Mouse (Mus musculus) embryonic facial prominence, embryonic 14.5 days (tissue): Measurements from ENCODE around the gene Mief1. TPM values are rescaled to one million over a fixed set of nuclear protein-coding genes. Genes with fewer than 3 reads are reported as not detected.

Experiments
- ATAC-seq: fragments of 200-750 bp; cut with Nextera tagmentation; 2 replicates; pipeline ENCODE4 v1.8.0; 2017; ENCODE audit warnings: low read depth, moderate number of reproducible peaks, moderate TSS enrichment
- DNase-seq: peaks from one replicate; pipeline ENCODE4 v3.0.0-alpha.2; 2015; ENCODE audit warnings: low spot score
- H3K27ac ChIP-seq: fragments of 300-500 bp; sonication (generic); replicated peaks from 2 replicates; pipeline ENCODE4 v1.5.1; 2014; ENCODE audit warnings: low read depth, mild to moderate bottlenecking, low read length, moderate library complexity
- H3K27me3 ChIP-seq: fragments of 300-500 bp; sonication (generic); replicated peaks from 2 replicates; pipeline ENCODE4 v1.6.1; 2014; ENCODE audit warnings: low read length; ENCODE audit not compliant: control insufficient read depth, insufficient read depth
- H3K36me3 ChIP-seq: fragments of 300-500 bp; sonication (generic); 2 replicates; pipeline ENCODE4 v1.6.1; 2014; ENCODE audit warnings: low read length, mixed read lengths; ENCODE audit not compliant: control insufficient read depth, insufficient read depth
- H3K4me1 ChIP-seq: fragments of 300-500 bp; sonication (generic); 2 replicates; pipeline ENCODE4 v1.6.1; 2014; ENCODE audit warnings: antibody characterized with exemption, low read length; ENCODE audit not compliant: control insufficient read depth, insufficient read depth
- H3K4me2 ChIP-seq: fragments of 300-500 bp; sonication (generic); 2 replicates; pipeline ENCODE4 v1.6.1; 2014; ENCODE audit warnings: low read depth, mild to moderate bottlenecking, low read length, moderate library complexity, mixed read lengths
- H3K4me3 ChIP-seq: fragments of 300-500 bp; sonication (generic); 2 replicates; pipeline ENCODE4 v1.5.1; 2014; ENCODE audit warnings: low read depth, mild to moderate bottlenecking, low read length
- H3K9ac ChIP-seq: fragments of 300-500 bp; sonication (generic); 2 replicates; pipeline ENCODE4 v1.6.1; 2014; ENCODE audit warnings: low read depth, mild to moderate bottlenecking, low read length, moderate library complexity, mixed read lengths
- H3K9me3 ChIP-seq: fragments of 300-500 bp; sonication (generic); 2 replicates; pipeline ENCODE4 v1.6.1; 2016; ENCODE audit warnings: low read length; ENCODE audit not compliant: control insufficient read depth
- WGBS: fragments of 180-500 bp; shearing (Covaris S2); extraction: QIAGEN DNeasy Blood & Tissue Kit; methylation state at CpG from one replicate; pipeline ENCODE4 v1.1.7; 2014; 5-methylcytosine and 5-hydroxymethylcytosine counted together
- polyA plus RNA-seq: library from polyadenylated mRNA; unstranded; fragments of >200 nt; fragmentation: Nextera tagmentation; extraction: Ambion mirVana; gene quantifications from 2 replicates; pipeline ENCODE4 v1.2.1, GENCODE M21; 2014

Gene Mief1
- polyA plus RNA-seq, 1 experiment from 2014 or later, result 27.9 TPM

DNA sequence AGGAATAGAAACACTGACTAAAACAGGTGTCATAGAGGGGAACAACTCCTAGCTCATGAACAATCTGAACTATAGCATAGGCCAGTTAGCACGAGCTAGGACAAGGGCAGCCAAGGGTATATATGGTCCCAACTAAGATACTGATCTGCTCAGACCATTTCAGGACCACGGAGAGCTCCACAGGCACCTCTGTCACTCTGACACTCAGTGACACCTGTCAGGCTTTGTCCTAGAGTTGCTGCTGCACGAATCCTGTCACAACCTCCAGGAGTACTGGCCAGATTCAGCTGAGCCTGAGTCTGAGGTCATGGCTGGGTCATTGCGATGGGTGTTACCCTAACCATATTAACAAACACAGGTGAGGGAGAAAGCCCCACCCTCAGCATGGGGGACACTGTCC is 30.4 kb upstream of the Mief1 start:
- DNase-seq (peak; percentile 45), ATAC-seq (no peak)
- no peaks in the 10 kb centered on the region for H3K27me3 ChIP-seq
- no peaks in the 10 kb centered on the region for H3K9me3 ChIP-seq
- no peaks in the 10 kb centered on the region; the same call in 1 of the 2 replicates for H3K4me1 ChIP-seq
- WGBS, result 40% methylated on average over 4 of the region's 4 CpGs
- H3K4me2 ChIP-seq, result no peak overlapping the region
- no peak overlapping the region for H3K27ac ChIP-seq
- no peak overlapping the region for H3K9ac ChIP-seq
- H3K36me3 ChIP-seq, result no peaks in the 10 kb centered on the region
- H3K4me3 ChIP-seq, result no peak overlapping the region

DNA sequence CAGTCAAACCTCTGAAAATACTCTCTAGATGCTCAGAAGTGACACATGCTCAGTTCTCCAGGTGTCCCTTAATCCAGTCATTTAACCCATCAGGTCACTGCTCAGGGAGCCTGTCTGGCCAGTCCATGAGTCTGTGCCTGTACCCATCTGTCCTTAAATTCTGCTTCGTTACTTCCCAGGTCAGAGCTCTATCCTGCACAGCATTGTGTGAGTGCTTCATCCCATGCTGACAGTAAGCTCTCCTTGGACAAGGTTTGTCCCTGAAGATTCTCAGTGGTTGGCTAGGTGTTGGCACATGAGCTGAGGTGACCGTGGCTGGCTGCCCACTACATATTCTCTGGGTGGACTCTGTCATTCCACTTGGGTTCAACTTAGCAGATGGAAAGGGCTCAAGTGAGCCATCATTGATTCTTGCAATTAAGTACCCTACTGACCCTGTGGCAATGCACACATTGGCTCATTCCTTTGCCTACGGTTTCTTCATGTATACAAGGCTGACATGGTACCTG is 27.7 kb upstream of the Mief1 start:
- ATAC-seq (no peak), DNase-seq (no peak)
- H3K4me3 ChIP-seq, result no peak overlapping the region
- H3K27ac ChIP-seq, result no peak overlapping the region
- whole genome bisulfite sequencing, result 90% methylated on average over 3 of the region's 3 CpGs
- no peak overlapping the region for H3K9ac ChIP-seq
- no peaks in the 10 kb centered on the region for H3K9me3 ChIP-seq
- H3K27me3 ChIP-seq, result no peaks in the 10 kb centered on the region
- H3K4me1 ChIP-seq, result no peaks in the 10 kb centered on the region; the same call in 1 of the 2 replicates
- H3K4me2 ChIP-seq, result no peak overlapping the region
- H3K36me3 ChIP-seq, result peaks cover 2% of the 10 kb centered on the region

DNA sequence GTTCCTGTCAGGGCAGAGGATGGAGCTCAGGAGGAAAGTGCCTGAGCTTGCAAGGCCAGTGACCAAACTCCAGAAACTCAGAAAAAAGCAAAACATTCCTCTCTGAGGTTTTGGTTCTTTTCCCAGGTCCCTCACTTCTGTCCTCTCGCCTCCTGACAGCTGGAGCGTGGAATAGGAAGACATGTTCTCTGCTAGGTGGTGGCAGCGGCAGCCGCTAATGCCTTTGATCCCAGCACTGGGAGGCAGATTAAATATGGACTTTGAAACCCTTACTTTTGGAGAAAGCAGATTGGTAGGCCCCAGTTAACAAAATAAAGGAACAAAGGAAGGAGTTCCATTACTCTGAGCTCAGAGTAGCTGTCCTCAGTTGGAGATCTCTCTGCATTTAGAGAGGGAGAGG is 25.4 kb upstream of the Mief1 start:
- WGBS, result 19% methylated on average over 4 of the region's 4 CpGs
- no peaks in the 10 kb centered on the region for H3K27me3 ChIP-seq
- H3K4me1 ChIP-seq, result no peaks in the 10 kb centered on the region
- peak; percentile 22 for DNase-seq
- H3K4me3 ChIP-seq, result no peak overlapping the region
- H3K4me2 ChIP-seq, result no peak overlapping the region
- peaks cover 22% of the 10 kb centered on the region for H3K36me3 ChIP-seq
- H3K9ac ChIP-seq, result peak overlapping the region; percentile 35; the same call in 1 of the 2 replicates
- H3K9me3 ChIP-seq, result no peaks in the 10 kb centered on the region
- peak overlapping the region; percentile 3; the same call in 1 of the 2 replicates for H3K27ac ChIP-seq
- ATAC-seq, result no peak

DNA sequence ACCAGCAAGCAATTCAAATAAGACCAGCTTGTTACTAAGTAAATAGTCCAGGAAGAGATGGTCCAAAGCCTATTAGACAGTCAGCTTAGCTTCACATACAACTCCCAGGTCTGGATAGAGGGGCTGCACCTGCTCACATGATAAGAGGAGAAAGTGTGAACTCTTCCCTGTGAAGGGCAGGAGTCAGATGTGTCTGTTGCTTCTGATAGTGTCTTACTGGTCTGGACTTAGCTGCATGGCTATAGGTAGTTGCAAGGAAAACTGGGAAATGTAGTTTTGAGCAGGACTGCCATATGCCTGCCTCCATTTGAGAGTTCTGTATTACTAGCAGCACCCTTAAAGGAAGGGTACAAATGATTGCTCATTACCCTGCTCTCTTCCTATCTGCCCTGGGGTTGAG is 20.1 kb upstream of the Mief1 start:
- no peak overlapping the region for H3K9ac ChIP-seq
- ATAC-seq (no peak), DNase-seq (no peak)

GRCm38 (mm10) chr15:80215716-80216479 is 17.9 kb upstream of the Mief1 start:
- WGBS, result 23% methylated on average over 8 of the region's 10 CpGs
- H3K36me3 ChIP-seq, result peaks cover 27% of the 10 kb centered on the region
- DNase-seq, result no peak

More for the DNA sequence above, 20.1 kb upstream of the Mief1 start:
- no peaks in the 10 kb centered on the region for H3K4me1 ChIP-seq
- no peaks in the 10 kb centered on the region for H3K9me3 ChIP-seq
- peaks cover 27% of the 10 kb centered on the region for H3K36me3 ChIP-seq
- no peak overlapping the region for H3K27ac ChIP-seq
- H3K27me3 ChIP-seq, result no peaks in the 10 kb centered on the region
- H3K4me2 ChIP-seq, result no peak overlapping the region
- H3K4me3 ChIP-seq, result no peak overlapping the region

GRCm38 (mm10) chr15:80216480-80216820 is 17.4 kb upstream of the Mief1 start:
- H3K4me2 ChIP-seq, result no peak overlapping the region
- WGBS, result 58% methylated on average over 9 of the region's 9 CpGs
- DNase-seq, result no peak
- ATAC-seq, result no peak
- no peaks in the 10 kb centered on the region for H3K9me3 ChIP-seq
- H3K4me3 ChIP-seq, result no peak overlapping the region
- no peak overlapping the region for H3K27ac ChIP-seq
- peaks cover 22% of the 10 kb centered on the region for H3K36me3 ChIP-seq
- no peaks in the 10 kb centered on the region for H3K4me1 ChIP-seq
- H3K27me3 ChIP-seq, result no peaks in the 10 kb centered on the region
- H3K9ac ChIP-seq, result no peak overlapping the region

More at GRCm38 (mm10) chr15:80215716-80216479, 17.9 kb upstream of the Mief1 start:
- Histone ChIP-seq H3K4me1 (no peaks in the 10 kb centered on the region), H3K4me3 (no peak overlapping the region), H3K27me3 (no peaks in the 10 kb centered on the region), H3K9ac (no peak overlapping the region), H3K4me2 (no peak overlapping the region), H3K27ac (no peak overlapping the region), H3K9me3 (no peaks in the 10 kb centered on the region)
- ATAC-seq, result no peak

DNA sequence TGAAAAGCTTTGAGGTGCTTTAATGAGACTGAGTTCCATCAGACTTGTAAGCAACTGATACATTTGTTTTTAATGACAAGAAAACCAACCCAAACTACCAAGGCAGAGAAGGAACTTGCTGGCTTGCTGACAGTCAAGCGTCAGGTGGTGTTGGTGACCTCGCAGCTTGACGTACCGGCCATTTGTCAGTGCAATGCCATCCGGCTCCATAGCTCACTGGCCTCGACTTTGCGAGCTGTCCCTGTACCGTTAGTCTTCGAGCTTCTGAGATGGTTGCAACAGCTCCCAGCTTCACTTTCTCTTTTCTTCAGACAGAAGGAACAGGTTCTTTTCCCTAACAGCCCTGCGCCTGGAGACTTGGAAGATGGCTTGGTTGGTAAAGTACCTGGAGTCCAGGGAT is 16.3 kb upstream of the Mief1 start:
- no peak overlapping the region for H3K9ac ChIP-seq
- no peaks in the 10 kb centered on the region for H3K27me3 ChIP-seq
- no peak overlapping the region for H3K4me3 ChIP-seq
- H3K4me1 ChIP-seq, result no peaks in the 10 kb centered on the region
- no peak overlapping the region for H3K27ac ChIP-seq
- no peak for ATAC-seq
- H3K9me3 ChIP-seq, result no peaks in the 10 kb centered on the region
- WGBS, result 92% methylated on average over 10 of the region's 10 CpGs
- H3K36me3 ChIP-seq, result peaks cover 11% of the 10 kb centered on the region
- no peak overlapping the region for H3K4me2 ChIP-seq
- DNase-seq, result no peak

DNA sequence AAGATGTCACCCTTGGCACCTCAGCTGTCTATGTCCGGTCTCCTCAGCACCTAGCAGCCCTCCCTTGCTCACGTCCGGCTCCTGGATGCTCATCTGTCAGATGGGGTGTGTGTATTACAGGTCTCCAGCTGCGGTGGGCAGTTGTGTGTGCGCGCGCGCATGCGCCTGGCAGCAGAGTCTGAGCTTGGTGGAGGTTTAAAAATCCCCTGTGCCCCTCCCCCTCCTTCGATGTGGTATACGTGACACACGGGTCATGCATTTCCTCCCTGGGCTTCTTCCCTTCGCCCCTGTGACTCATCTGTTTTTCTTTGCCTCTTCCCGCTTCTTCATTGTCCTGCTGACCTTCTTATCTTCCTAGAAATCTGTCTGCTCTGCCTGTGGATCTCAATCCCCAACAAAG is 14.6 kb upstream of the Mief1 start:
- no peaks in the 10 kb centered on the region for H3K9me3 ChIP-seq
- no peaks in the 10 kb centered on the region for H3K4me1 ChIP-seq
- H3K4me3 ChIP-seq, result no peak overlapping the region
- H3K4me2 ChIP-seq, result peak overlapping the region; percentile 32
- ATAC-seq, result no peak
- H3K27ac ChIP-seq, result no peak overlapping the region
- H3K36me3 ChIP-seq, result no peaks in the 10 kb centered on the region
- no peak overlapping the region for H3K9ac ChIP-seq
- H3K27me3 ChIP-seq, result no peaks in the 10 kb centered on the region
- 38% methylated on average over 14 of the region's 14 CpGs for WGBS
- peak; percentile 12 for DNase-seq
